Mouse (Mus musculus) megakaryocyte, embryonic 14.5 days (primary cell): ENCODE results near the gene Slc2a2.

Experiments used
- FLI1 ChIP-seq: IDR thresholded peaks from 2 replicates; pipeline ENCODE4 v1.6.1; 2012; ENCODE audit warnings: low read length, inconsistent platforms, mixed read lengths
- GATA1 ChIP-seq: IDR thresholded peaks from 3 replicates; pipeline ENCODE4 v1.6.1; 2012; ENCODE audit warnings: mixed read lengths, low read length, inconsistent platforms, borderline replicate concordance

DNA sequence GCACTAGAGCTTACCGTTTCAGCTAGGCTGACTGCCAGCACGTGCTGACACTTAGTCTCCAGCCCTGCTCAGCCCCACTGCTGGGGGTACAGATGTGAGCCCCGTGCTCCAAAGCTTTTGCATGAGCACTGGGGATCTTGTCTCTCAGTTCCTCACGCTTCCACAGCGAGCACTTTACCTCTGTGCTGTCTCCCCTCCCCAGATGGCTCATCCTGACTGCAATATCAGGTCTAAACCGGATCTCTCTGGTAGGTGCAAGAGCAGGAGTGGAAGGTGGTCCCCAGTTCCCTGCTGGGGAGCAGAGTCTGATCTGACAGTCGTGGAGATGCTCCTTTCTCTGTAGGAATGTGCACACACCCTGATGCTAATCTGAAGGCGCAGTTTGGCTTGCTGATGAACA lies 45.5 kb downstream of the Slc2a2 start:
- TF ChIP-seq FLI1 (no peak), GATA1 (no peak)
